Mouse (Mus musculus) gastrocnemius, postnatal 36 days (tissue): ENCODE results near the gene Prl7a1. TPM values are rescaled to one million over a fixed set of nuclear protein-coding genes. Genes with fewer than 3 reads are reported as not detected.

Experiments used
- DNase-seq, 2 experiments: peaks; one replicate each; pipeline ENCODE4 v3.0.0; 2022
- intact Hi-C: fragments of 180-260 bp; cut with DNase I; formaldehyde crosslinking; loops from one replicate; pipeline ENCODE4 v1.15.1; 2025
- long read RNA-seq, 2 experiments: library from polyadenylated mRNA; stranded (forward); transcript quantifications; one replicate each; pipeline ENCODE4 v2.0.0; 2021
- total RNA-seq, 2 experiments: library from RNA; stranded (reverse); gene quantifications; 2 replicates each; pipeline ENCODE4 v1.2.3; 2021

Prl7a1 gene
- total RNA-seq, result not detected
- long read RNA-seq, experiment 1, result 0 reads
- long read RNA-seq, experiment 2, result 0 reads

- intact Hi-C loops, result no loop called here
Measured at GRCm38 (mm10) chr13:27642393-27642792, at the start of gene Prl7a1. Gene Prl7a1 (minus strand): TSS chr13:27642493.

GRCm38 (mm10) chr13:27667936-27668335, 25.6 kb upstream of the Prl7a1 start, which contains the start of gene Prl7a2:
Gene Prl7a2 (minus strand): TSS chr13:27668036.
- no peak for DNase-seq

More at GRCm38 (mm10) chr13:27642393-27642792, at the start of gene Prl7a1:
- DNase-seq, result no peak

GRCm38 (mm10) chr13:27660747-27661146, 18.5 kb upstream of the Prl7a1 start:
- DNase-seq, result no peak
- intact Hi-C loops, result no loop called here

More at GRCm38 (mm10) chr13:27667936-27668335, 25.6 kb upstream of the Prl7a1 start, which contains the start of gene Prl7a2:
- intact Hi-C loops, result no loop called here

GRCm38 (mm10) chr13:27610482-27610881, 31.8 kb downstream of the Prl7a1 start, which contains the start of gene Prl7b1:
Gene Prl7b1 (minus strand): TSS chr13:27610582.
- intact Hi-C loops, result no loop called here
- DNase-seq, result no peak

Other genes with a start within 250 kb of the Prl7a1 start
- gene Prl8a6, start 203.8 kb downstream of the Prl7a1 start, total RNA-seq, result not detected
- not detected for gene Prl8a8, start 129.3 kb downstream of the Prl7a1 start, total RNA-seq
- not detected for gene Prl8a9, start 77.9 kb downstream of the Prl7a1 start, total RNA-seq
- not detected for gene Prl8a1, start 60.3 kb downstream of the Prl7a1 start, total RNA-seq
- gene Prl7b1, start 31.9 kb downstream of the Prl7a1 start, total RNA-seq, result not detected
- not detected for gene Prl7a2, start 25.5 kb upstream of the Prl7a1 start, total RNA-seq
- gene Prl7d1, start 74.2 kb upstream of the Prl7a1 start, total RNA-seq, result not detected
- gene Prl7c1, start 138.3 kb upstream of the Prl7a1 start, total RNA-seq, result not detected
- gene Prl2a1, start 159.2 kb upstream of the Prl7a1 start, total RNA-seq, result not detected
- gene Prl2c1, start 206.8 kb upstream of the Prl7a1 start, total RNA-seq, result not detected